Mouse (Mus musculus) hindbrain, embryonic 13.5 days (tissue): Measurements from ENCODE around the gene Ror2. TPM values are rescaled to one million over a fixed set of nuclear protein-coding genes. Genes with fewer than 3 reads are reported as not detected.

Experiments used
- ATAC-seq: fragments of 200-750 bp; cut with Nextera tagmentation; 2 replicates; pipeline ENCODE4 v1.8.0; 2017; ENCODE audit warnings: moderate TSS enrichment; ENCODE audit not compliant: low FRiP score
- H3K27ac ChIP-seq: fragments of 300-500 bp; sonication (generic); 2 replicates; pipeline ENCODE4 v1.5.1; 2015; ENCODE audit warnings: inconsistent platforms, mild to moderate bottlenecking, moderate library complexity
- H3K27me3 ChIP-seq: fragments of 300-500 bp; sonication (generic); 2 replicates; pipeline ENCODE4 v1.6.1; 2015; ENCODE audit warnings: mild to moderate bottlenecking, inconsistent platforms
- H3K36me3 ChIP-seq: fragments of 300-500 bp; sonication (generic); 2 replicates; pipeline ENCODE4 v1.6.1; 2015; ENCODE audit warnings: mild to moderate bottlenecking, inconsistent platforms
- H3K4me1 ChIP-seq: fragments of 300-500 bp; sonication (generic); replicated peaks from 2 replicates; pipeline ENCODE4 v1.6.1; 2015; ENCODE audit warnings: inconsistent platforms
- H3K4me2 ChIP-seq: fragments of 300-500 bp; sonication (generic); 2 replicates; pipeline ENCODE4 v1.6.1; 2015; ENCODE audit warnings: inconsistent platforms, mild to moderate bottlenecking, moderate library complexity
- H3K4me3 ChIP-seq: fragments of 300-500 bp; sonication (generic); 2 replicates; pipeline ENCODE4 v1.5.1; 2015; ENCODE audit warnings: mild to moderate bottlenecking, inconsistent platforms
- H3K9ac ChIP-seq: fragments of 300-500 bp; sonication (generic); 2 replicates; pipeline ENCODE4 v1.6.1; 2015; ENCODE audit warnings: mild to moderate bottlenecking, inconsistent platforms
- H3K9me3 ChIP-seq: fragments of 300-500 bp; sonication (generic); 2 replicates; pipeline ENCODE4 v1.6.1; 2016; ENCODE audit warnings: inconsistent platforms
- WGBS: fragments of 180-500 bp; shearing (Covaris S2); methylation state at CpG from one replicate; pipeline ENCODE4 v1.1.7; 2015; 5-methylcytosine and 5-hydroxymethylcytosine counted together
- polyA plus RNA-seq: library from polyadenylated mRNA; unstranded; fragments of >200 nt; fragmentation: Nextera tagmentation; extraction: Ambion mirVana; gene quantifications from 2 replicates; pipeline ENCODE4 v1.2.1, GENCODE M21; 2015

Gene Ror2
- polyA plus RNA-seq, 1 experiment from 2014 or later: 3.5 TPM

GRCm38 (mm10) chr13:53178171-53178570, 107.8 kb downstream of the Ror2 start:
- Histone ChIP-seq H3K27ac (peak overlapping the region; percentile 37; the same call in 1 of the 2 replicates), H3K27me3 (no peaks in the 10 kb centered on the region), H3K4me2 (0 out of 2 replicates have a peak overlapping the region, but pooled peaks have one; percentile 30), H3K36me3 (no peaks in the 10 kb centered on the region), H3K9ac (no peak overlapping the region), H3K9me3 (no peaks in the 10 kb centered on the region), H3K4me3 (no peak overlapping the region), H3K4me1 (peaks cover 30% of the 10 kb centered on the region)
- peak; percentile 38 for ATAC-seq
- whole genome bisulfite sequencing: 26% methylated on average over 4 of the region's 4 CpGs

- H3K9ac ChIP-seq: no peak overlapping the region
- no peak overlapping the region for H3K4me2 ChIP-seq
- peaks cover 30% of the 10 kb centered on the region for H3K4me1 ChIP-seq
- no peaks in the 10 kb centered on the region for H3K9me3 ChIP-seq
- H3K27ac ChIP-seq: no peak overlapping the region
- H3K36me3 ChIP-seq: no peaks in the 10 kb centered on the region
- ATAC-seq: no peak
- no peak overlapping the region for H3K4me3 ChIP-seq
- H3K27me3 ChIP-seq: no peaks in the 10 kb centered on the region
- 55% methylated on average over 7 of the region's 7 CpGs for WGBS
Measured at GRCm38 (mm10) chr13:53177424-53177718, 108.6 kb downstream of the Ror2 start.

GRCm38 (mm10) chr13:53176695-53177423, 109.1 kb downstream of the Ror2 start:
- no peaks in the 10 kb centered on the region for H3K36me3 ChIP-seq
- no peaks in the 10 kb centered on the region for H3K27me3 ChIP-seq
- no peaks in the 10 kb centered on the region for H3K9me3 ChIP-seq
- WGBS: 68% methylated on average over 10 of the region's 10 CpGs
- no peak overlapping the region for H3K4me3 ChIP-seq
- H3K4me2 ChIP-seq: no peak overlapping the region
- ATAC-seq: no peak
- no peak overlapping the region for H3K27ac ChIP-seq
- H3K9ac ChIP-seq: no peak overlapping the region
- peaks cover 30% of the 10 kb centered on the region for H3K4me1 ChIP-seq

- H3K4me2 ChIP-seq: no peak overlapping the region
- no peak overlapping the region for H3K4me3 ChIP-seq
- H3K4me1 ChIP-seq: peaks cover 30% of the 10 kb centered on the region
- 81% methylated on average over 7 of the region's 7 CpGs for WGBS
- no peak for ATAC-seq
- H3K27me3 ChIP-seq: no peaks in the 10 kb centered on the region
- H3K9me3 ChIP-seq: no peaks in the 10 kb centered on the region
- H3K36me3 ChIP-seq: no peaks in the 10 kb centered on the region
- no peak overlapping the region for H3K27ac ChIP-seq
- no peak overlapping the region for H3K9ac ChIP-seq
Measured at GRCm38 (mm10) chr13:53175041-53175440, 110.9 kb downstream of the Ror2 start.

- H3K36me3 ChIP-seq: no peaks in the 10 kb centered on the region
- ATAC-seq: no peak
- H3K27me3 ChIP-seq: no peaks in the 10 kb centered on the region
- H3K4me1 ChIP-seq: peaks cover 3% of the 10 kb centered on the region; the same call in 1 of the 2 replicates
- H3K4me3 ChIP-seq: no peak overlapping the region
- H3K4me2 ChIP-seq: no peak overlapping the region
- no peak overlapping the region for H3K27ac ChIP-seq
- 41% methylated on average over 10 of the region's 10 CpGs for WGBS
- no peaks in the 10 kb centered on the region for H3K9me3 ChIP-seq
- no peak overlapping the region for H3K9ac ChIP-seq
Measured at GRCm38 (mm10) chr13:53163671-53164070, 122.3 kb downstream of the Ror2 start.

- no peak for ATAC-seq
- WGBS: 81% methylated on average over 8 of the region's 8 CpGs
- H3K4me2 ChIP-seq: no peak overlapping the region
Measured at GRCm38 (mm10) chr13:53163060-53163459, 122.9 kb downstream of the Ror2 start.

GRCm38 (mm10) chr13:53159501-53159900, 126.4 kb downstream of the Ror2 start:
- 0 out of 2 replicates have a peak, but pooled peaks cover 7% of the 10 kb centered on the region for H3K4me1 ChIP-seq
- 92% methylated on average over 5 of the region's 6 CpGs for WGBS
- no peak overlapping the region for H3K9ac ChIP-seq
- no peak for ATAC-seq
- H3K27me3 ChIP-seq: no peaks in the 10 kb centered on the region
- no peaks in the 10 kb centered on the region for H3K36me3 ChIP-seq
- H3K9me3 ChIP-seq: no peaks in the 10 kb centered on the region
- H3K4me3 ChIP-seq: no peak overlapping the region
- H3K4me2 ChIP-seq: no peak overlapping the region
- no peak overlapping the region for H3K27ac ChIP-seq

More at GRCm38 (mm10) chr13:53163060-53163459, 122.9 kb downstream of the Ror2 start:
- Histone ChIP-seq H3K4me1 (peaks cover 3% of the 10 kb centered on the region; the same call in 1 of the 2 replicates), H3K36me3 (no peaks in the 10 kb centered on the region), H3K9ac (no peak overlapping the region), H3K4me3 (no peak overlapping the region), H3K9me3 (no peaks in the 10 kb centered on the region), H3K27ac (no peak overlapping the region), H3K27me3 (no peaks in the 10 kb centered on the region)

- 87% methylated on average over 9 of the region's 9 CpGs for WGBS
- Histone ChIP-seq H3K4me2 (no peak overlapping the region), H3K27ac (no peak overlapping the region), H3K4me3 (no peak overlapping the region), H3K36me3 (no peaks in the 10 kb centered on the region), H3K9me3 (no peaks in the 10 kb centered on the region), H3K9ac (no peak overlapping the region), H3K4me1 (0 out of 2 replicates have a peak, but pooled peaks cover 10% of the 10 kb centered on the region), H3K27me3 (no peaks in the 10 kb centered on the region)
- ATAC-seq: no peak
Measured at GRCm38 (mm10) chr13:53158405-53159005, 127.4 kb downstream of the Ror2 start.

- Histone ChIP-seq H3K4me3 (no peak overlapping the region), H3K9me3 (no peaks in the 10 kb centered on the region), H3K36me3 (no peaks in the 10 kb centered on the region), H3K9ac (no peak overlapping the region), H3K27ac (no peak overlapping the region), H3K4me2 (no peak overlapping the region), H3K27me3 (no peaks in the 10 kb centered on the region), H3K4me1 (0 out of 2 replicates have a peak, but pooled peaks cover 9% of the 10 kb centered on the region)
- ATAC-seq: no peak
- 90% methylated on average over 15 of the region's 15 CpGs for WGBS
Measured at GRCm38 (mm10) chr13:53156911-53157310, 129.0 kb downstream of the Ror2 start.

GRCm38 (mm10) chr13:53156282-53156681, 129.6 kb downstream of the Ror2 start:
- no peaks in the 10 kb centered on the region for H3K36me3 ChIP-seq
- no peak for ATAC-seq
- no peak overlapping the region for H3K9ac ChIP-seq
- H3K27ac ChIP-seq: no peak overlapping the region
- H3K4me3 ChIP-seq: no peak overlapping the region
- 0 out of 2 replicates have a peak, but pooled peaks cover 9% of the 10 kb centered on the region for H3K4me1 ChIP-seq
- H3K9me3 ChIP-seq: no peaks in the 10 kb centered on the region
- H3K4me2 ChIP-seq: no peak overlapping the region
- no peaks in the 10 kb centered on the region for H3K27me3 ChIP-seq
- WGBS: 86% methylated on average over 6 of the region's 6 CpGs

- no peak overlapping the region for H3K27ac ChIP-seq
- no peaks in the 10 kb centered on the region for H3K9me3 ChIP-seq
- H3K4me3 ChIP-seq: no peak overlapping the region
- 89% methylated on average over 3 of the region's 3 CpGs for WGBS
- H3K27me3 ChIP-seq: no peaks in the 10 kb centered on the region
- no peaks in the 10 kb centered on the region for H3K36me3 ChIP-seq
- H3K4me2 ChIP-seq: no peak overlapping the region
- no peak for ATAC-seq
- no peak overlapping the region for H3K9ac ChIP-seq
- H3K4me1 ChIP-seq: peaks cover 12% of the 10 kb centered on the region
Measured at GRCm38 (mm10) chr13:53145511-53145910, 140.4 kb downstream of the Ror2 start.

- Histone ChIP-seq H3K36me3 (no peaks in the 10 kb centered on the region), H3K4me1 (peaks cover 12% of the 10 kb centered on the region), H3K4me2 (no peak overlapping the region), H3K27me3 (no peaks in the 10 kb centered on the region), H3K27ac (no peak overlapping the region), H3K9me3 (no peaks in the 10 kb centered on the region), H3K9ac (no peak overlapping the region), H3K4me3 (no peak overlapping the region)
- WGBS: 8% methylated on average over 5 of the region's 5 CpGs
- no peak for ATAC-seq
Measured at GRCm38 (mm10) chr13:53143076-53143475, 142.8 kb downstream of the Ror2 start.

- ATAC-seq: no peak
Measured at GRCm38 (mm10) chr13:53142268-53142667, 143.7 kb downstream of the Ror2 start.

More at GRCm38 (mm10) chr13:53142268-53142667, 143.7 kb downstream of the Ror2 start:
- no peak overlapping the region for H3K9ac ChIP-seq
- WGBS: 78% methylated on average over 10 of the region's 10 CpGs
- H3K4me2 ChIP-seq: no peak overlapping the region
- H3K4me1 ChIP-seq: peaks cover 12% of the 10 kb centered on the region
- no peaks in the 10 kb centered on the region for H3K36me3 ChIP-seq
- no peak overlapping the region for H3K4me3 ChIP-seq
- H3K9me3 ChIP-seq: no peaks in the 10 kb centered on the region
- no peaks in the 10 kb centered on the region for H3K27me3 ChIP-seq
- no peak overlapping the region for H3K27ac ChIP-seq
